Mouse (Mus musculus) thymus, adult 18-20 months (tissue): ENCODE data around the gene Slc35a2.

ENCODE experiments used
- DNase-seq, 2 experiments: peaks; one replicate each; pipeline ENCODE4 v3.0.0; 2022; ENCODE audit warnings: mixed read lengths in 2 of 2

The Slc35a2 gene

GRCm38 (mm10) chrX:7883841-7884567 is at the start of gene Slc35a2:
Gene Slc35a2 (plus strand): TSS chrX:7884028.
- DNase-seq, result peak; percentile 44 to 56

- DNase-seq, result no peak
Observed at GRCm38 (mm10) chrX:7837146-7837545, 46.7 kb upstream of the Slc35a2 start.

- no peak for DNase-seq
Observed at GRCm38 (mm10) chrX:7840842-7841162, 43.0 kb upstream of the Slc35a2 start.

GRCm38 (mm10) chrX:7841163-7842162 is 42.4 kb upstream of the Slc35a2 start, which contains the start of gene Otud5:
Gene Otud5 (plus strand): TSS chrX:7841364.
- peak; percentile 92 to 96 for DNase-seq

GRCm38 (mm10) chrX:7842318-7842717 is 41.5 kb upstream of the Slc35a2 start:
- DNase-seq, result peak; percentile 14

- DNase-seq, result no peak
Observed at GRCm38 (mm10) chrX:7847845-7848244, 36.0 kb upstream of the Slc35a2 start.

GRCm38 (mm10) chrX:7854578-7854977 is 29.2 kb upstream of the Slc35a2 start:
- no peak for DNase-seq

GRCm38 (mm10) chrX:7859191-7859753 is 24.6 kb upstream of the Slc35a2 start:
- DNase-seq, result no peak

- no peak for DNase-seq
Observed at GRCm38 (mm10) chrX:7863181-7863580, 20.6 kb upstream of the Slc35a2 start.

GRCm38 (mm10) chrX:7864551-7864950 is 19.3 kb upstream of the Slc35a2 start:
- no peak for DNase-seq

- DNase-seq, result no peak
Observed at GRCm38 (mm10) chrX:7865343-7865742, 18.5 kb upstream of the Slc35a2 start.

GRCm38 (mm10) chrX:7865786-7866185 is 18.0 kb upstream of the Slc35a2 start:
- no peak for DNase-seq

GRCm38 (mm10) chrX:7867141-7867540 is 16.7 kb upstream of the Slc35a2 start:
- no peak for DNase-seq

GRCm38 (mm10) chrX:7868506-7868905 is 15.3 kb upstream of the Slc35a2 start:
- DNase-seq, result no peak

- no peak for DNase-seq
Observed at GRCm38 (mm10) chrX:7869826-7870225, 14.0 kb upstream of the Slc35a2 start.

- peak; percentile 81 to 89 for DNase-seq
Observed at GRCm38 (mm10) chrX:7878007-7878419, 5.8 kb upstream of the Slc35a2 start, which contains the start of gene Pim2. Gene Pim2 (plus strand): TSS chrX:7878262.

GRCm38 (mm10) chrX:7878495-7878894 is 5.3 kb upstream of the Slc35a2 start:
- DNase-seq, result no peak

- DNase-seq, result peak in 1 of 2 experiments; percentile 48
Observed at GRCm38 (mm10) chrX:7879819-7880218, 4.0 kb upstream of the Slc35a2 start.

- DNase-seq, result no peak
Observed at GRCm38 (mm10) chrX:7898211-7898610, 14.4 kb downstream of the Slc35a2 start.

- peak; percentile 80 to 86 for DNase-seq
Observed at GRCm38 (mm10) chrX:7898880-7899874, 15.3 kb downstream of the Slc35a2 start, which contains the start of the genes Pqbp1 and Timm17b. Gene Pqbp1 (minus strand): TSS chrX:7899269. Gene Timm17b (plus strand): TSS chrX:7899357.

- no peak for DNase-seq
Observed at GRCm38 (mm10) chrX:7904441-7904840, 20.6 kb downstream of the Slc35a2 start.

GRCm38 (mm10) chrX:7907735-7908134 is 23.9 kb downstream of the Slc35a2 start, which contains the start of gene Gm10491:
Gene Gm10491 (minus strand): TSS chrX:7907835.
- no peak for DNase-seq
